Mouse (Mus musculus): ENCODE data around the gene Olfr1338. TPM values are rescaled to one million over a fixed set of nuclear protein-coding genes. Genes with fewer than 3 reads are reported as not detected.
"Not testable (repeated sequence)": the region's sequence is repeated elsewhere in the genome, so short reads cannot be mapped to it uniquely, and the experiment has no call there.

Gene Olfr1338
- total RNA-seq (2014; rRNA removed) (not detected in 2 replicates), polyA plus RNA-seq (2015; fragmentation: Nextera tagmentation; extraction: Ambion mirVana) (not detected in 2 replicates)

DNA sequence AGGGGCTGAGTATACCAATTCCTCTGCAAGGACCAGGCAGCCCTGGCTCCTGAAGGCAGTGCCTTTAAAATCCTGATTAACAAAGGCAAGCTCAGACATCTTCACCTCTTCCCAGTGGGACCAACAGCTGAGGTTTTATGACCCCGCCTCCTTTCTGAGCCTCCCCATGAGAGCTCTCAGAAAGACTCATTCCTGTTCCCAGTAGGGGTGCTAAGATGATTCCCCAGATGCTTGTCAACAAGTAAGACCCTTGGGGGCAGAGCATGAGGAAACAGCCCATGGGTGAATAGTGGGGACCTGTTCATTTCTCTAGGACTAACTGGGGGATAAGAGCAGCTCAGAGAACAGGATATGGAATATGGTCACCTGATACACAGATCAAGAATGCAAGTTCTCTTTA, at the start of gene Olfr1338:
Olfr1338 (minus strand) TSS at position 101 of the 400 bp plus-strand sequence.
- Histone ChIP-seq H3K27me3 (ENCODE audit: insufficient read depth, low read length) (no peaks in the 10 kb centered on the region), H3K9ac (replicated peaks; ENCODE audit: low read length) (no peak within 1 kb of the TSS), H3K4me3 (ENCODE audit: low read length) (no peak within 1 kb of the TSS), H3K36me3 (ENCODE audit: insufficient read depth, low read length) (no peaks in the 10 kb centered on the region), H3K4me2 (ENCODE audit: low read depth, low read length) (no peak within 1 kb of the TSS), H3K27ac (no peak within 1 kb of the TSS), H3K9me3 (ENCODE audit: low read length) (no peaks in the 10 kb centered on the region), H3K4me1 (ENCODE audit: insufficient read depth, low read length) (no peaks in the 10 kb centered on the region)
- DNase-seq (ENCODE audit: low spot score) (no peak), ATAC-seq (no peak)
- no peak for TF ChIP-seq CTCF (IDR thresholded peaks at IDR 0.05; ENCODE audit: low read depth)
- 78% methylated on average over 1 of the region's 1 CpGs for WGBS

DNA sequence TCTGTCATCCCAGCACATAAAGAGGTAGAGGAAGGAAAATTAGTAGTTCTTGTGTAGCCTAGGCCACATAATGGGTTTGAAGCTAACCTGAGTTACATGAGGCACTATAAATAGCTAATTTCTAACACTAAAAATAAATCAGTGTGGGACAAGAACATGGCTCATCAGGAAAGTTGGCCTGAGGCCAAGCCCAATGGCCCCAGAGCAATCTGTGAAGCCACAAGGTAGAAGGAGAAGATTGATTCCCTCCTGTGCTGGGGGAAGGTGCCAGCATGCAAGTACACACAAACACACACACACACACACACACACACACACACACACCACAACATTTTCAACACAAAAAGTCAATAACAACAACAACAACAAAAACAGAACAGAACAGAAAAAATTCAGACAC, 34.3 kb upstream of the Olfr1338 start:
- H3K4me1 ChIP-seq (ENCODE audit: insufficient read depth, low read length); H3K9me3 ChIP-seq (ENCODE audit: low read length); DNase-seq (ENCODE audit: low spot score): not testable (repeated sequence)

DNA sequence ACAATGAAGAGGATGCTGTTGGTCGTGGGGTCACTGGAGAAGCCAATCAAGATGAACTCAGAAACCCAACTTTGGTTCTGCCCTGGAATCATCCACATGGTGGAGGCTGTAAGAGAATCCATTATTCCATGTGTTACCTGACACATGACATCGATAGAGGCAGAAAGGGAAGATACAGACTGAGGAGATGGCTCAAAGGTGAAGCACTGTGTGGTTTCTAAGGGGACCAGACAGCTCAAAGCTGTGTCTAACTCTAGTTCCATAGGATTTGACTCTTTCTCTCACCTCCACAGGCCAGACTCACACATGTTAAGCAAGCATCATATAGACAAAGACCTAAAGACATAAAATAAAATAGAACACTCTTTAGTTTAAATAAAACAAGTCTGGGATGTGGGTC, 23.9 kb upstream of the Olfr1338 start, which contains the start of gene Olfr1337:
Olfr1337 (minus strand) TSS at position 101 of the 400 bp plus-strand sequence.
- 83% methylated on average over 2 of the region's 2 CpGs for WGBS
- Histone ChIP-seq H3K27ac (no peak within 1 kb of the TSS), H3K4me3 (ENCODE audit: low read length) (no peak within 1 kb of the TSS), H3K36me3 (ENCODE audit: insufficient read depth, low read length) (no peaks in the 10 kb centered on the region), H3K27me3 (ENCODE audit: insufficient read depth, low read length) (no peaks in the 10 kb centered on the region), H3K4me1 (ENCODE audit: insufficient read depth, low read length) (no peaks in the 10 kb centered on the region), H3K4me2 (ENCODE audit: low read depth, low read length) (no peak within 1 kb of the TSS), H3K9ac (replicated peaks; ENCODE audit: low read length) (no peak within 1 kb of the TSS), H3K9me3 (ENCODE audit: low read length) (no peaks in the 10 kb centered on the region)
- ATAC-seq (no peak), DNase-seq (ENCODE audit: low spot score) (no peak)
- no peak for TF ChIP-seq CTCF (IDR thresholded peaks at IDR 0.05; ENCODE audit: low read depth)

More for the DNA sequence above, 34.3 kb upstream of the Olfr1338 start:
- not testable (repeated sequence) for H3K36me3 ChIP-seq (ENCODE audit: insufficient read depth, low read length); H3K27me3 ChIP-seq (ENCODE audit: insufficient read depth, low read length); H3K9ac ChIP-seq (replicated peaks; ENCODE audit: low read length); H3K4me3 ChIP-seq (ENCODE audit: low read length); H3K4me2 ChIP-seq (ENCODE audit: low read depth, low read length); H3K27ac ChIP-seq; ATAC-seq

DNA sequence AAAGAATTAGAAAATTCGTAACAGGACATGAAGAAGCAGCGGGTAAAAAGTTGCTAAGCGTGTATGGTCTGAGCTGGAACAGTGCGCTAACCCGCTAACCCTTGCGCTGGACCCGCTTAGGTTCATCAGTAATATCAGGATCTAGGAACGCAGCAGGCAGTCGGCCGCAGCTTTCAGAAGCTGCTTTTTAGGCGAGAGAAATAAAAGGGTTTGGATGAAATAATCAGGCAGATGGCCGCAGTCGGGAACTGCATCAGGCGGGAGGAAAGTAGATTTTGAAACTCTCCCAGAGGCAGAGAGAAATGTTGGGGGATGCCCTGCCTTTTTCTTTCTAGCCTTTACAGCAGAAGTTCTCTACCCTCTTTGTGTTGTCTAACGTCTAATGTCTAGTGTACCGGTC, 16.7 kb downstream of the Olfr1338 start:
- H3K9ac ChIP-seq (replicated peaks; ENCODE audit: low read length): no peak overlapping the region
- no peak for TF ChIP-seq CTCF (IDR thresholded peaks at IDR 0.05; ENCODE audit: low read depth)
- ATAC-seq (no peak), DNase-seq (ENCODE audit: low spot score) (peak; percentile 41)
- H3K36me3 ChIP-seq (ENCODE audit: insufficient read depth, low read length): no peaks in the 10 kb centered on the region
- no peak overlapping the region for H3K4me3 ChIP-seq (ENCODE audit: low read length)
- 0 out of 2 replicates have a peak, but pooled peaks cover 4% of the 10 kb centered on the region for H3K9me3 ChIP-seq (ENCODE audit: low read length)
- H3K4me2 ChIP-seq (ENCODE audit: low read depth, low read length): peak overlapping the region; percentile 34
- WGBS: 5% methylated on average over 16 of the region's 16 CpGs
- H3K27me3 ChIP-seq (ENCODE audit: insufficient read depth, low read length): no peaks in the 10 kb centered on the region
- no peak overlapping the region for H3K27ac ChIP-seq
- H3K4me1 ChIP-seq (ENCODE audit: insufficient read depth, low read length): no peaks in the 10 kb centered on the region

DNA sequence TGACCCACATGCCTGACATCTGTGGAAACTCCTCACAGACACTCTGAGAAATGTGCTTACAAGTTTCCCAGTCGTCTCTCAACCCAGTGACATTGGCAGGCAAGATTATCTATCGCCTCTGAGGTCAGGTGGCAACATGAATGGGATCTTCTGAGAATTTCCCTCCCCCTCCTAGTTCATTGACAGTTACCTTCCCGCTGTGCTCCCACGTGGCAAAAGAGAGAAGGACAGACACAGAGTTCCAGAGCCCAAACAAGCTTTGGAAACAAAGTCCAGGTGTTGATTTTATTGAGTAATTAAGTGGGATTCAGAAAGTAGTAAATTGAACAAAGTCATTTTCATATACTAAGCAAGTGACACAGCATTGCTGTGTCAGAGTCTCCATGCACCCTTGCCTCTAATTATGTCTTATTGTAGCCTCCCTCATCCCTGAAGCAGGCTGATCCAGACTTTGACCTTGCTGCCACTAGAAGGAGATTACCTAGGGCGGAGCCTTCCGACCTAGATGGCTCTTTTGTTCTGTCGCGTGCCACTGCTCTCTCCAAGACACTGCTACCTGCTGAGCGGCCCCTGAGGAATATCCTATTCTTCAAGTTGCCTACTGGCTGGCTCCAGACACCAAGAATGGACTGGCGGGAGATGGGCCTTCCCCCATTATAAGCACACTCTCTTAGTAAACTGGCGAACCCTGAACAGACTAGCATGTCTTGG, 17.4 kb downstream of the Olfr1338 start:
- H3K36me3 ChIP-seq (ENCODE audit: insufficient read depth, low read length): no peaks in the 10 kb centered on the region
- DNase-seq (ENCODE audit: low spot score): no peak
- no peaks in the 10 kb centered on the region for H3K27me3 ChIP-seq (ENCODE audit: insufficient read depth, low read length)
- H3K4me3 ChIP-seq (ENCODE audit: low read length): no peak overlapping the region
- ATAC-seq: no peak
- 10% methylated on average over 11 of the region's 11 CpGs for WGBS
- H3K9ac ChIP-seq (replicated peaks; ENCODE audit: low read length): no peak overlapping the region
- no peak overlapping the region for H3K4me2 ChIP-seq (ENCODE audit: low read depth, low read length)
- H3K4me1 ChIP-seq (ENCODE audit: insufficient read depth, low read length): no peaks in the 10 kb centered on the region
- no peak for TF ChIP-seq CTCF (IDR thresholded peaks at IDR 0.05; ENCODE audit: low read depth)
- H3K9me3 ChIP-seq (ENCODE audit: low read length): 0 out of 2 replicates have a peak, but pooled peaks cover under 1% of the 10 kb centered on the region
- no peak overlapping the region for H3K27ac ChIP-seq

DNA sequence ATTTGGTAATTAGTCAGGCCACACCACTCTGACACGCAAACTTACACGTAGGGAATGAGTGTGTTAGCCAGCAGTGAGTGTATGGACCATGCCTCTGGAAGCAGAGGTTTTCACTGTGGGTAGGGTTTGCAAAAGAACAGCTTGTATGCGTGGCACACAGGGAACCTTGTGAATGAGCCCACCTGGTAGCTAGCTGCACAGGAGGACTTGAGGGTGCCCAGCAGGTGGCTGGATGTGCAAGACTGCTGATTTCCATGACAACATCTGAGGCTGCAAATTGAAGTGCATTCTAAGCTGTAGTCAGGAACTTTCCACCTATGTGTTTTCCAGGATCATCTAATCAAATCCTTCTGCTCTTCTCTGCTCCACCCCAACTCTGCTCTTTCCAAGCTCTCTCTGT, 19.0 kb downstream of the Olfr1338 start:
- Histone ChIP-seq H3K36me3 (ENCODE audit: insufficient read depth, low read length) (no peaks in the 10 kb centered on the region), H3K4me3 (ENCODE audit: low read length) (no peak overlapping the region), H3K27me3 (ENCODE audit: insufficient read depth, low read length) (no peaks in the 10 kb centered on the region), H3K4me2 (ENCODE audit: low read depth, low read length) (no peak overlapping the region), H3K27ac (no peak overlapping the region), H3K4me1 (ENCODE audit: insufficient read depth, low read length) (no peaks in the 10 kb centered on the region), H3K9me3 (ENCODE audit: low read length) (no peaks in the 10 kb centered on the region), H3K9ac (replicated peaks; ENCODE audit: low read length) (no peak overlapping the region)
- ATAC-seq: no peak
- TF ChIP-seq CTCF (IDR thresholded peaks at IDR 0.05; ENCODE audit: low read depth): no peak
- 65% methylated on average over 3 of the region's 3 CpGs for WGBS
- no peak for DNase-seq (ENCODE audit: low spot score)

DNA sequence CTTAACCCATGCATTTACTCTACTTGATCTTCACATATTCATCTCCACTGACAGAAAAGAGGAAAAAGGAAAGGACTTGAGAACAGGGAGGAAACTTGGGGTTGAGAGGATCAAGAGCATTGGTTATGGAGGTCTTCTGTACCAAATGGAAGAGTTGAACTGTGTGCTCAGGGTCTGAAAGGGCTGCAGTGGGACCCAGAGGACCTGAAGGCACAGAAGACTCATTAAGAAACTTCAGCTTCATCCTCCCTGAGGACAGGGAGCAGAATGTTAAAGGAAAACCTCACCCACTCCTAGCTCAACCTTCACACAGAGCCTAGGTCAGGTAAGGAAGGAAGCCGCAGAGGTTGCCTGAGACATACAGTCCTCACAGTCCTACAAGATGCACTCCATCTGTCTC, 26.7 kb downstream of the Olfr1338 start, which contains the start of gene Olfr1339:
Olfr1339 (plus strand) TSS at position 301 of the 400 bp plus-strand sequence.
- H3K27me3 ChIP-seq (ENCODE audit: insufficient read depth, low read length): no peaks in the 10 kb centered on the region
- 100% methylated on average over 1 of the region's 1 CpGs for WGBS
- no peaks in the 10 kb centered on the region for H3K4me1 ChIP-seq (ENCODE audit: insufficient read depth, low read length)
- no peak for TF ChIP-seq CTCF (IDR thresholded peaks at IDR 0.05; ENCODE audit: low read depth)
- H3K4me3 ChIP-seq (ENCODE audit: low read length): no peak within 1 kb of the TSS
- H3K27ac ChIP-seq: no peak within 1 kb of the TSS
- H3K9me3 ChIP-seq (ENCODE audit: low read length): no peaks in the 10 kb centered on the region
- no peak within 1 kb of the TSS for H3K9ac ChIP-seq (replicated peaks; ENCODE audit: low read length)
- ATAC-seq: no peak
- H3K4me2 ChIP-seq (ENCODE audit: low read depth, low read length): no peak within 1 kb of the TSS
- no peak for DNase-seq (ENCODE audit: low spot score)
- no peaks in the 10 kb centered on the region for H3K36me3 ChIP-seq (ENCODE audit: insufficient read depth, low read length)
